Mouse (Mus musculus) adrenal gland, adult 8-10 months (tissue): Measurements from ENCODE around the gene Ipo7. TPM values are rescaled to one million over a fixed set of nuclear protein-coding genes. Genes with fewer than 3 reads are reported as not detected.

Experiments
- total RNA-seq, 4 experiments: library from RNA; stranded (reverse); gene quantifications; 2 replicates each; pipeline ENCODE4 v1.2.4; 2022

The Ipo7 gene
- total RNA-seq, 4 experiments from 2014 or later: 70.6 to 95.7 (median 77.4) TPM

Other genes starting within 250 kb of the Ipo7 start
- gene Nrip3, start 236.2 kb upstream of the Ipo7 start, total RNA-seq: 1 to 10 TPM in 1 of 4 experiments, under 1 TPM in 3; 0.38 to 1.3 (median 0.63) TPM
- 1 to 10 TPM in 3 of 4 experiments, under 1 TPM in 1; 0.49 to 1.2 (median 1.1) TPM for gene Scube2, start 152.6 kb upstream of the Ipo7 start, total RNA-seq
- 100 to 1,000 TPM; 171 to 249 (median 219) TPM for gene Dennd5a, start 57.8 kb upstream of the Ipo7 start, total RNA-seq
- gene Tmem41b, start 31.3 kb upstream of the Ipo7 start, total RNA-seq: 10 to 100 TPM; 46.7 to 60.3 (median 51.8) TPM
- 10 to 100 TPM; 13.3 to 17.8 (median 15.7) TPM for gene Zfp143, start 42.9 kb downstream of the Ipo7 start, total RNA-seq
- gene Wee1, start 103.8 kb downstream of the Ipo7 start, total RNA-seq: 10 to 100 TPM in 3 of 4 experiments, 1 to 10 TPM in 1; 9.8 to 16.5 (median 13.3) TPM
- gene Swap70, start 203.4 kb downstream of the Ipo7 start, total RNA-seq: 10 to 100 TPM; 16.0 to 28.7 (median 21.2) TPM